Mouse (Mus musculus) CD4-positive, CD25-positive, alpha-beta regulatory T cell, adult 4 months (primary cell): ENCODE measurements at regions not wholly inside any gene's neighbourhood (a gene's known extent, or its start where the extent isn't known, plus 50 kb on each side); places are given as distances from the start of the nearest gene placed in this dataset.
A peak's percentile ranks its signal among the peaks of the same experiment; 100 is the strongest.
"Not testable (repeated sequence)": the region's sequence is repeated elsewhere in the genome, so short reads cannot be mapped to it uniquely, and the experiment has no call there.

Source experiments
- ATAC-seq: one replicate; pipeline ENCODE4 v1.8.0; 2017

DNA sequence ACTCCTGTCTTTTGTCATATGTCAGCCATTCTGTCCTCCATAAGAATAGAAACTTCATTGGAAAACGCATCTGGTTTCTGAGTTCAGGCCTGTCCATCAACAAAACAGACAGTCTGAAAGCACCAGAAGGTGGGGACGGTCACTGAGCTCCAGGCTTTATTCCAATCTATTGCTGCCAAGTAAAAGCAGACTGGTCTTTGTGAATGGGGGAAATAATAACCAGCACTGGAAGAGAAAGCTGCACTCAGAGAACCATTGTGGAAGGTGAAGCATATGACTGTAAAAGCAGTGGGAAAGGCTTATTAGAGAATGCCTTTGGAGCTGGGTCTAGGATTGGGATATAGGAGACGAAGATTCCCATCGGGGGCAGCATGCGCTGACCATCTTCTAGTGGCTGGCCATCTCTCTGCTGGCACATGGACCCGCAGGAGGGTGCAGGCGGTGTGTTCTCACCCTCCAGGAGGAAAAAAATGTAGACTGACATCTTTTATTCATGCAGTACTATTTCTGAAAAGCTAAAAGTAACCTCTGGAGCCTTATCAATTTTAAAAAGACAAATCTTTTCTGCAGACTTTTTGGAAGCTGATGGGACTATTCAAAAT is 1638.0 kb downstream of the Car8 start:
- ATAC-seq: no peak

DNA sequence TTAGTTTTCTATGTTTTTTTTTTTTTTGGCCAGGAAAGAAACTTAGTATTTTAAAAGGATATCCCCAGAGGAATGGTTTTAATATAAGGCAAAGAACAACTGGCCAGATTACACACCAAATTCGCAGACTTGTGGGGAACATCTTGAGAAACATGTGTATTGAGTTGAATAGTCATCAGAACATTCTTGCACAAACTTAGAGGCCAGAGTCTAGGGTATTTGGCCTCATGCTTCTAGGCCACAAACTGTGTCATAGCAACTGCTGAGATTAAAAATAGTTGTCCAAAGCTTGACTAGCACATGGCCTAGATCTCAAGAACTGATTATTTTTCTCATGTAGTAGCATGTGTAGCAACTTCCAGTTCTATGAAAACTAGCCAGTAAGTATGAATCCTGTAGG is 1642.5 kb downstream of the Car8 start:
- ATAC-seq: no peak

DNA sequence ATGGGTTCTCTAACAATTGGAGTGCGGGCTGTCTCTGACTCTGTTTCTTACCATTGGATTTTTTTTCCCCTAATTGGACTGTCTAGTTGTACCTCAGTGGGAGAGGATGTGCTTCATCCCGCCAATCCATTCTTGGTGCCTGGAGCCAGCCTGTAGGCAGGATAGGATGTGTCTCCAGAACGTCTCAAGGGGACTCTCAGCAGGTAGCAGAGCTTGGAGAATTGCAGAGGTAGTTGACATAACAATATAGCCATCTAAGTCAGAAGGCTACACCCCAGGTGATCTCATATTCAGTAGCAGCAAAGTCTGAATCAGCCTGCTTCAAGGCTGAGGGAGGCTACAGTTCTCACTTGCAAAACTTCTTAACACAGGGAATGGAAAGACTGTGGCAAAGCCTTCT is 1646.0 kb downstream of the Car8 start:
- not testable (repeated sequence) for ATAC-seq

GRCm38 (mm10) chr4:6561604-6562357 is 1677.1 kb downstream of the Car8 start:
- peak; percentile 91 for ATAC-seq

- no peak for ATAC-seq
These were observed 1699.2 kb downstream of the Car8 start for GRCm38 (mm10) chr4:6539626-6540025.

DNA sequence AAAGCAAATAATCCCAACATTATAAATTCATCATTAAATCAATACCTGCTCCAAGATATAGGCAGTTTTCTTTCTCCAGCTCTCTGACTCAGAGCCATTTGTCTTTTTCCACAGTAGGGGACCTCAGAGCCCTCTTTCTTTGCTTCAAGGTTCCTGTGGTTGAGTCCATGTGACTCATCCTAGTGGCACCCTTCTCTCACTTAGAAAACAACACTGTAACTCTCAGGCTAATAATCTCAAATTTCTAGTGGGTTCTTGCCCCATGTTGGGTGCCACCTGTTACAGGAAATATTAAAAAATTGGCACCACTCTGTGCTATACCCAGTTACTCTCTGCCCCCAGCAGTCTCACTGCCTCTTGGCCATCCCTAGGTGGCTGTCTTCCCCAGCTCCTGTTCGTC is 1706.4 kb downstream of the Car8 start:
- ATAC-seq: no peak

DNA sequence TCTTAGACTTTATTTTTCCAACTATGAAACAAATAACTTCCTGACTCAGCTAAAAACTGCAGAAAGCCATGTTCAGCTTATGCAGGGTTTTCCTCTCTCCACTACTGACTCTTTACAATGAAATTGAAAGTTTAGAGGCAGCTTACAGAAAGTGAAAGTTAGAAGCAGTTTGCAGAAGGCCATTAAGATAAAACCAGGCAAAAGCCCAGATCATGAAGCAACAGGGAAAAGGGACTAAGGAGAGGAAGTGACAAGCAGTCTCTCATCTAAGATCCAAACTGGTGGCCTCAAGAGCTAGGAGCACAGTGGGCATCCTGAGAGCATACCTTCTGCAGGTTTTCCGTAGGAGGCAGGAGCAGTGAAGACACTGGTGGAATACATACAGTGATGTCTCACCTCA is 1721.2 kb downstream of the Car8 start:
- peak; percentile 18 for ATAC-seq

GRCm38 (mm10) chr4:6514823-6515222 is 1721.7 kb upstream of the Impad1 start:
- ATAC-seq: peak; percentile 86

- no peak for ATAC-seq
These were observed 1720.5 kb upstream of the Impad1 start for GRCm38 (mm10) chr4:6513635-6514034.

DNA sequence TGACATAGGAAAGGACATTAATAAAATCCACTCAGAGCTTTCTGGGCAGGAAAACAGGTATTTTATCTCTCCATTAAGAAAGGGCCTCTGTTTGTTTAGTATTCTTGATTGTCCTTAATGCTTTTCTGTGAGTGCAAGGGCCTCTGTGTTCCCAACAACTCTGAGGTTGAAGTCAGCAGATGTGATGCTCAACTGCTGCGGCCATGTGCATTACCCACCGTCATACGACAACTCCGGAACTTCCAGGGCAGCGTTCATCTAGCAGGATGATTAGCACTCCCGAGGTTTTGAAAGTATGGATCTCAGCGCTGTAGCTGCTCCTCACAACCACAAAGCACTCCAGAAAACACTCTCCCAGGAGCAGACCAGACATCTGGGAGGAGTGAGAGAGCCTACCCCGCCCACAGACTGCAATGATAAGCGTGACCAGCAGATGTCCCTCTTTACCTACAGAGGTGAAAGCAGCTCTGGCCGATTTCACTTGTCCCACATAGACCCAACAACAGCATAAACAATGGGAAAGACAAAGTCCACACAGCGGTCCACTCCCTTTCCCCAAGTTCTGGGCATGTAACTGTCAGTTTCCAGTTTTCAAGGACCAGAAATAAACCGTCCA is 1719.7 kb upstream of the Impad1 start:
- peak; percentile 78 for ATAC-seq

DNA sequence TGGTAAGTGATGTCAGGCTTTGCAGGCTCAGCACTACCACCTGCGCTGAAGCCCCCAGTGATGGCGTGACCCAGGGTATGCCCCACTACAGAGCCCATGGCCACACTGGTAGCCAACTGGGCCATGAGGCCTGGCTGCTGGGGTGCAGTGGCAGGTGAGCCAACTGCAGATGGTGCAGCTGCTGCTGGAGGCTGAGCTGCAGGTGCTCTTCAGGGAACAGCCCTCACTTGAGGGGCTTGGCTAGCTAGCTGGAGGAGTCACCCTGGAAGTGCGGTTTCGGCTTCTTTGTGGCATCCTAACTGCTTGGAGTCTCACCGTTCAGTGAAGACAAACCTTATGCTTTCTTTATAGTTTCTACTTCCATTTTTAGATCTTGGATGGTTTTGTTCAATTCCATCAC is 1714.9 kb upstream of the Impad1 start:
- ATAC-seq: no peak
